ENCODE assay signal across 11 mouse cellular contexts in genomic region chr8:95002089-95002655, GRCm38 (mm10). TPM values are rescaled to one million over a fixed set of nuclear protein-coding genes. Genes with fewer than 3 reads are reported as not detected.
DNase-seq lines count a peak whose midpoint lies in the region; ATAC-seq and TF ChIP-seq lines count a peak whose summit lies in the region.
"Had no signal": no experiment of that assay in that cellular context is flagged by ENCODE, and none has a peak within 500 bp of the region (broad histone marks: within the 10 kb centered on the region; RNA-seq: fewer than 3 reads in every experiment).

No protein-coding gene starts in this region.

- TF ChIP-seq EP300 in ES-Bruce4 (IDR thresholded peaks at IDR 0.05; ENCODE audit: insufficient read depth, low read depth, low read length): peak; percentile 75; the same call in 1 of the 2 replicates

- DNase-seq in heart, adult 9 months (ENCODE audit: low spot score in 2 of 2): no peak
- no peak for DNase-seq in left cerebral cortex, postnatal 4 days
- no peak for DNase-seq in urinary bladder, postnatal 36 days (ENCODE audit: low spot score in 2 of 2)

- no peak for TF ChIP-seq CTCF in ES-Bruce4 (IDR thresholded peaks at IDR 0.05; ENCODE audit: low read depth, low read length)
- no peak for TF ChIP-seq CTCF in intestine, postnatal 0 days (IDR thresholded peaks at IDR 0.05; ENCODE audit: low read depth)

- H3K27ac ChIP-seq in heart, embryonic 15.5 days: peak overlapping the region; percentile 45; the same call in 1 of the 2 replicates
- H3K27ac ChIP-seq in ES-Bruce4 (ENCODE audit: insufficient read depth, low read length): no peak overlapping the region
- 0 out of 2 replicates have a peak overlapping the region, but pooled peaks have one; percentile 6 for H3K27ac ChIP-seq in forebrain, embryonic 13.5 days
- H3K27ac ChIP-seq in intestine, postnatal 0 days (ENCODE audit: low read depth, low read length): peak overlapping the region; percentile 54; the same call in 1 of the 2 replicates

- no peaks in the 10 kb centered on the region for H3K27me3 ChIP-seq in heart, embryonic 15.5 days
- H3K27me3 ChIP-seq in ES-Bruce4 (ENCODE audit: control insufficient read depth, insufficient read depth, low read length, poor library complexity, severe bottlenecking): no peaks in the 10 kb centered on the region
- H3K27me3 ChIP-seq in forebrain, embryonic 13.5 days: no peaks in the 10 kb centered on the region
- H3K27me3 ChIP-seq in intestine, postnatal 0 days (replicated peaks; ENCODE audit: control insufficient read depth, insufficient read depth, low read length): no peaks in the 10 kb centered on the region

- no peak overlapping the region for H3K4me3 ChIP-seq in heart, embryonic 15.5 days
- H3K4me3 ChIP-seq in ES-Bruce4 (ENCODE audit: low read depth, low read length): no peak overlapping the region
- no peak overlapping the region for H3K4me3 ChIP-seq in forebrain, embryonic 13.5 days
- H3K4me3 ChIP-seq in intestine, postnatal 0 days (ENCODE audit: low read depth, low read length): no peak overlapping the region

- no peak overlapping the region for H3K9ac ChIP-seq in heart, embryonic 15.5 days
- H3K9ac ChIP-seq in ES-Bruce4 (ENCODE audit: low read depth, poor library complexity, severe bottlenecking): no peak overlapping the region
- peak overlapping the region; percentile 43; the same call in 1 of the 2 replicates for H3K9ac ChIP-seq in forebrain, embryonic 13.5 days
- H3K9ac ChIP-seq in intestine, postnatal 0 days (ENCODE audit: low read depth, low read length): no peak overlapping the region

- no peaks in the 10 kb centered on the region for H3K9me3 ChIP-seq in heart, embryonic 15.5 days (replicated peaks)
- no peaks in the 10 kb centered on the region for H3K9me3 ChIP-seq in ES-Bruce4 (replicated peaks; ENCODE audit: control insufficient read depth, insufficient read depth, low read length, poor library complexity, severe bottlenecking)
- no peaks in the 10 kb centered on the region for H3K9me3 ChIP-seq in forebrain, embryonic 13.5 days (replicated peaks)
- no peaks in the 10 kb centered on the region for H3K9me3 ChIP-seq in intestine, postnatal 0 days (ENCODE audit: control insufficient read depth)

- H3K4me1 ChIP-seq in heart, embryonic 15.5 days (replicated peaks): peaks cover 47% of the 10 kb centered on the region
- H3K4me1 ChIP-seq in ES-Bruce4 (ENCODE audit: control insufficient read depth, insufficient read depth, low read length): peaks cover 6% of the 10 kb centered on the region
- H3K4me1 ChIP-seq in forebrain, embryonic 13.5 days: peaks cover 53% of the 10 kb centered on the region
- H3K4me1 ChIP-seq in intestine, postnatal 0 days (replicated peaks; ENCODE audit: control insufficient read depth, insufficient read depth, low read length): 0 out of 2 replicates have a peak, but pooled peaks cover 3% of the 10 kb centered on the region

- TF ChIP-seq POLR2A in ES-Bruce4 (IDR thresholded peaks at IDR 0.05; ENCODE audit: insufficient read depth, low read length): no peak

- peak; percentile 48 for ATAC-seq in heart, embryonic 15.5 days (replicated peaks; ENCODE audit: insufficient number of reproducible peaks, insufficient read depth, low FRiP score, low read depth)
- ATAC-seq in forebrain, embryonic 13.5 days: no peak
- ATAC-seq in intestine, postnatal 0 days: peak; percentile 9; the same call in 1 of the 2 replicates
- ATAC-seq in frontal cortex, adult (ENCODE audit: low TSS enrichment): no peak

- H3K4me2 ChIP-seq in heart, embryonic 15.5 days: peak overlapping the region; percentile 31
- 0 out of 2 replicates have a peak overlapping the region, but pooled peaks have one; percentile 95 for H3K4me2 ChIP-seq in forebrain, embryonic 13.5 days
- 0 out of 2 replicates have a peak overlapping the region, but pooled peaks have one; percentile 1 for H3K4me2 ChIP-seq in intestine, postnatal 0 days (replicated peaks; ENCODE audit: low read depth)

- WGBS in heart, embryonic 15.5 days: 35% methylated on average over 8 of the region's 8 CpGs
- WGBS in forebrain, embryonic 13.5 days: 69% methylated on average over 8 of the region's 8 CpGs
- 24% methylated on average over 8 of the region's 8 CpGs for WGBS in intestine, postnatal 0 days

- no peaks in the 10 kb centered on the region for H3K36me3 ChIP-seq in heart, embryonic 15.5 days
- no peaks in the 10 kb centered on the region for H3K36me3 ChIP-seq in ES-Bruce4 (ENCODE audit: control insufficient read depth, insufficient read depth, low read length, poor library complexity, severe bottlenecking)
- H3K36me3 ChIP-seq in forebrain, embryonic 13.5 days (ENCODE audit: poor library complexity, severe bottlenecking): peaks cover 52% of the 10 kb centered on the region
- H3K36me3 ChIP-seq in intestine, postnatal 0 days (ENCODE audit: control insufficient read depth, insufficient read depth): peaks cover 27% of the 10 kb centered on the region

- intact Hi-C loops in left cerebral cortex, postnatal 4 days (cut with DNase I): loop anchor here (5.0 kb wide), 1 partner anchor 50 kb away; no protein-coding TSS in a partner anchor

RNA-seq across cellular contexts. Expression of gene Adgrg3, which starts 15.3 kb away (rescaled TPM):
- 2.6 and 5.2 TPM in 2 replicates for polyA plus RNA-seq in heart, embryonic 15.5 days (2015; fragmentation: Nextera tagmentation; extraction: Ambion mirVana)
- polyA plus RNA-seq in ES-Bruce4 (2011; ENCODE audit: insufficient read depth, insufficient read length, low read depth, missing spikeins): 0.27 TPM in 1 of 2 replicates, not detected in the other
- 0.79 and 1.0 TPM in 2 replicates for polyA plus RNA-seq in forebrain, embryonic 13.5 days (2015; fragmentation: Nextera tagmentation; extraction: Ambion mirVana)
- 4.2 and 4.7 TPM in 2 replicates for polyA plus RNA-seq in intestine, postnatal 0 days (2015; fragmentation: Nextera tagmentation; extraction: Ambion mirVana)
- 1 to 10 TPM; 1.1 to 2.1 TPM for total RNA-seq in left cerebral cortex, postnatal 4 days (2021)

RNA-seq across cellular contexts. Expression of gene Adgrg1, which starts 27.6 kb away (rescaled TPM):
- 4.6 and 21.3 TPM in 2 replicates for polyA plus RNA-seq in heart, embryonic 15.5 days (2015; fragmentation: Nextera tagmentation; extraction: Ambion mirVana)
- polyA plus RNA-seq in ES-Bruce4 (2011; ENCODE audit: insufficient read depth, insufficient read length, low read depth, missing spikeins): 11.4 and 13.8 TPM in 2 replicates
- polyA plus RNA-seq in forebrain, embryonic 13.5 days (2015; fragmentation: Nextera tagmentation; extraction: Ambion mirVana): 156 and 178 TPM in 2 replicates
- 22.3 and 22.7 TPM in 2 replicates for polyA plus RNA-seq in intestine, postnatal 0 days (2015; fragmentation: Nextera tagmentation; extraction: Ambion mirVana)
- total RNA-seq in left cerebral cortex, postnatal 4 days (2021): 100 to 1,000 TPM; 125 to 153 TPM

RNA-seq across cellular contexts. Expression of gene Drc7, which starts 52.7 kb away (rescaled TPM):
- polyA plus RNA-seq in heart, embryonic 15.5 days (2015; fragmentation: Nextera tagmentation; extraction: Ambion mirVana): 0.04 and 0.47 TPM in 2 replicates
- 0.62 and 0.64 TPM in 2 replicates for polyA plus RNA-seq in ES-Bruce4 (2011; ENCODE audit: insufficient read depth, insufficient read length, low read depth, missing spikeins)
- polyA plus RNA-seq in forebrain, embryonic 13.5 days (2015; fragmentation: Nextera tagmentation; extraction: Ambion mirVana): 0.49 and 1.0 TPM in 2 replicates
- not detected in 2 replicates for polyA plus RNA-seq in intestine, postnatal 0 days (2015; fragmentation: Nextera tagmentation; extraction: Ambion mirVana)
- 1 to 10 TPM; 2.7 to 3.0 TPM for total RNA-seq in left cerebral cortex, postnatal 4 days (2021)
- total RNA-seq: gastrocnemius, postnatal 25 days had no signal
- polyA plus RNA-seq: embryonic facial prominence, embryonic 11.5 days; small intestine, adult 2 months had no signal

Comparison
In these comparisons a context has a peak if more than half of its experiments do, and no peak if none do; other contexts are left out.
1. ATAC-seq: peak in heart, embryonic 15.5 days (single experiment) and intestine, postnatal 0 days (single experiment); none in forebrain, embryonic 13.5 days (single experiment) and frontal cortex, adult (single experiment).
2. H3K4me2 ChIP-seq: peak in every context shown above with its lines; median percentile 95 in forebrain, embryonic 13.5 days; 31 in heart, embryonic 15.5 days; 1 in intestine, postnatal 0 days.